Mouse (Mus musculus) ES-Bruce4 (cell line): ENCODE measurements around the gene Sergef.

Experiments
- CTCF ChIP-seq: IDR thresholded peaks from one replicate; pipeline ENCODE4 v1.8.1; 2011; ENCODE audit warnings: low read depth, low read length
- EP300 ChIP-seq: IDR thresholded peaks from 2 replicates; pipeline ENCODE4 v1.6.1; 2011; ENCODE audit warnings: low read depth, low read length; ENCODE audit not compliant: insufficient read depth
- POLR2A ChIP-seq: IDR thresholded peaks from one replicate; pipeline ENCODE4 v1.8.1; 2011; ENCODE audit warnings: low read length; ENCODE audit not compliant: insufficient read depth

DNA sequence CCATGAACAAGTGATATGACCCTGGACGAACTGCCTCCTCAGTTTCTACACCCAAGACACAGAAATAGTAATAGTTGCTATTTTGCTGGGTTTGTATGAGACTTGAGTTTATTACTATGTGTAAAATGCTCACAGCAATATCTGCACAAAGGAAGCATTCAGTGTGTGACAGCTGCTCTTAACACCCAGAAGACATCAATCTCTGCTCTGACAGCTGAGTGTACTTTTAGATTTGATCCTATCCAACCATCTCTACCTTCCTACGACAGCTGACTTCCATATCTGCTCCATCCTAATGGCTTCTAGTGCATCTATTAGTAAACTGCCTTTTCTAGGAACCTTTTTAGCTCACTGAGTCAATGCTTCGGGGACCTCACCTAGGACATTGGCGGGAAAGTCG is 110.3 kb downstream of the Sergef start:
- no peak for TF ChIP-seq CTCF
- no peak for TF ChIP-seq POLR2A
- TF ChIP-seq EP300 = no peak
